Mouse (Mus musculus) frontal cortex, postnatal 25 days (tissue): ENCODE data around the gene Hist1h4b.
A peak's percentile ranks its signal among the peaks of the same experiment; 100 is the strongest.
"Not testable (repeated sequence)": the region's sequence is repeated elsewhere in the genome, so short reads cannot be mapped to it uniquely, and the experiment has no call there.

ENCODE experiments used
- DNase-seq, 2 experiments: peaks; one replicate each; pipeline ENCODE4 v3.0.0; 2022; ENCODE audit warnings: low spot score in 2 of 2

The Hist1h4b gene

DNA sequence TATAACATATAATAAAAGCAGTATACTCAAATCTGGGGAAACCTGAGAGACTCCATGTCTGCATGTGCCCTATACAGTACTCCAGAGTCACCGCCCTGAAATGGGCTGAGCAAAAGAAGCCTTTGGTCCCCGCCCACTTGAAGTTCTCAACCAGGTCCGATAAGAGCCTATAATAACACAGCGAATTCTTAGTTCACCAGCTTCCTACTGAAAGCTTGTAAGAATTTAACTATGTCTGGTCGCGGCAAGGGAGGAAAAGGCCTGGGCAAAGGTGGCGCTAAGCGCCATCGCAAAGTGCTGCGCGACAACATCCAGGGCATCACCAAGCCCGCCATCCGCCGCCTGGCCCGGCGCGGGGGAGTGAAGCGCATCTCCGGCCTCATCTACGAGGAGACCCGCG is at the start of gene Hist1h4b:
Gene Hist1h4b, plus strand, starts transcription at position 224 of the 400 bp plus-strand sequence.
- peak; percentile 75 to 83 for DNase-seq

- no peak for DNase-seq
Observed at GRCm38 (mm10) chr13:23708041-23708440, 48.8 kb upstream of the Hist1h4b start.

GRCm38 (mm10) chr13:23708654-23709053 is 48.2 kb upstream of the Hist1h4b start:
- DNase-seq, result no peak

GRCm38 (mm10) chr13:23709714-23710373 is 47.0 kb upstream of the Hist1h4b start:
- no peak for DNase-seq

GRCm38 (mm10) chr13:23710374-23711089 is 46.3 kb upstream of the Hist1h4b start, which contains the start of gene Hfe:
Gene Hfe (minus strand): TSS chr13:23710854.
- no peak for DNase-seq

- DNase-seq, result no peak
Observed at GRCm38 (mm10) chr13:23716261-23717042, 40.4 kb upstream of the Hist1h4b start.

DNA sequence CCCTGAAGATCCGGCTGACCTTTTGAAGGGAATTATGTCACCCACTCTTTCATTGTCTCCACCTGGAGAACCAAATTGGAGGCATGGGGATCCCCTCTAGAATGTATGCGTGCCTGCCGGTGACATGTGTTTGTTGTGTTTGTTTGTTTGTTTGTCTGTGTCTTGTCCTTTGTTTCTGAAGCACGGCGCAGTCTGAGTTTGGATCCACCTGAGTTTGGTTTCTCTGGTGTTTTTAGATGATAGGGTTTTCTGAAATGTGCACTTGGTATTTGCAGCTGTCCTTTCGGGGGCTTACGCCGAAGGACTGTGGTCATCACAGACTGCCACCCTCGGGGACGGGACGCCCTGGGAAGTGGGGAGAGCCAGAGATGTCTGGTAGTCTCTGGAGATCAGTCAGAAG is 39.6 kb upstream of the Hist1h4b start:
- DNase-seq, result no peak

GRCm38 (mm10) chr13:23717593-23718245 is 39.1 kb upstream of the Hist1h4b start:
- DNase-seq, result not testable (repeated sequence)

DNA sequence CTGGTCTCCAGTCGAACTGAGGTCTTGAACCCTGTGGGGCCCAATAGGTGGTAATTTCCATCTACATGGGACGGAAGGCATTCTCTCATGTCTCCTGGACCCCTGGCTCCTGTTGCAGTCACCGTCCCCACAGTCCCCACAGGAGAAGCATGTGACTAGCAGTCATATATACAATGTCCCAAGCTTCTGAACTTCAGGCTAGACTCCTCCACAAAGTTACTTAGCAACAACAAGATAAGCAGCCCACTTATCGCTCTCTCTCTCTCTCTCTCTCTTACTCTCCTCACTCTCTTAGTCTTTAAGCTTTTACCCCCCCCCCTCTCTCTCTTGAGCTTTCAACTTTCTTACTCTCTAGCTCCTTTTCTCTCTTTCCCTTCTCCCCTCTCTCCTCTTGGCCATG is 32.6 kb upstream of the Hist1h4b start:
- DNase-seq, result no peak

DNA sequence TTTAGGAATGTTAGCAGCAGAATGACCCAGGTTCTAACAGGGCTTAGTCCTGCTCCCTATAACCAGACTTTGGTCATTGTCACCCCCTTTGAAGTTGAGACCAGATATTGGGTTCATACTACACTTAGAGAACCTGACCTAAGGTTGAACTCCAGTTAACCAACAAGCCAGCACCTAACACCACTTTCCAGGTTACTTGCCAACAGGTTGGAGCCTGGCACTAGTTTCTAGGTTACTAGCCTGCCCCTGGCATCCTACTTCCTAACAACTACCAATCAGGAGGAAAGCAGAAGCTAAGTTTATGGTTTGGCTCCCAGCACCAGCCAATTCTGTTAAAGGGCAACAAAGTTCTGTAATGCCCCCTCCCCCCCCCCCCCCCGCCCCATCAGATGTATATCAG is 31.6 kb upstream of the Hist1h4b start:
- no peak for DNase-seq

DNA sequence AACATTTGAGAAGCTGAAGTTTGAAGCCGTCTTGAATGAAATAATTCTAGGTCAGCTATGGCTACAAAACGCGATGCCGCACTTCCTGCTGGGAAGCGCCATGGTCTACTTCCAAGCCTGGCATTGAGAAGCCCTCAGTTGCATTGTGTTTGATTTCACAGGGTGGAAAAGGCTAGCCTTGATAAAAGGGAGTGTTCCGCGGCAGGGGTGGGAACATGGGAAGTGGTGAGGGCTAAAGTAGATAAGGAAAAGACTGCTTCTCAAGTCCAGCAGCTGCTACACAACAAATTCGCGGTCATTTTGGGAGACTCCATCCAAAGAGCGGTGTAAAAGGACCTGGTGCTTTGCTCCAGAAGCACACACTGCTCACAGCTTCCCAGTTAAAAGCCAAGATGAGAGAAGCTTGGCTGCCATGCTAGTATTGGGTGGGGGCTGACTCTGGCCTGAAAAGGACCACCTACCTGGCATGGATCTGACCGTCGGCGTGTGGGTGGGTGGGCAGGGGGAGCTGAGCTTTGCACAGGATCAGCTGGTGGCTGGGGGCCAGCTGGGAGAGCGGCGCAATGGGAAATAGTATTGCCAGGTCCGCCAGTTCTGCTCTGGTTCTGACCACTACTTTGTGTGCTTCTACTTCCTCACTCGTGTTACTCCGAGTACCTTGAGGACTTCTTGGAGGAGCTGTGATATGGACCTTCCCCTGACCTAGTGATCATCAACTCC is 28.2 kb upstream of the Hist1h4b start:
- no peak for DNase-seq

- DNase-seq, result no peak
Observed at GRCm38 (mm10) chr13:23729192-23729525, 27.7 kb upstream of the Hist1h4b start.

GRCm38 (mm10) chr13:23729706-23730105 is 27.1 kb upstream of the Hist1h4b start:
- no peak for DNase-seq

DNA sequence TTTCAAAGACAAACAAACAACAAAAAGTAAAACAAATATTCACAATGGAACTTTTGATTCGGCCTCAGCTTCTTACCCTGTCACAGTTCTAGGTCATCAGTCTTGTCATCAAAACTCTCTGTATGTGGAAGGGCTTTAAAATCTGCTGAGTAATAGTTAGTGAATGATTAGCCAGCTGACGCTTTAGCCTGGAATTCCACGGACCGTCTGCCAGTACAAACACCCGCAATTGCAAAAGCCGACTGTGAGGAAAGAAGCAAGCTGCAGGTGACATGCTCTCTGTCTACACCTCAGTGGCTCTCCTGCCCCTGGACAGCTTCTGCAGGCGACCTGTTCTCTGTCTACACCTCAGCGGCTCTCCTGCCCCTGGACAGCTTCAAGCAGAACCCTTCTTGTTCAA is 26.3 kb upstream of the Hist1h4b start:
- no peak for DNase-seq

- no peak for DNase-seq
Observed at GRCm38 (mm10) chr13:23732156-23732804, 24.5 kb upstream of the Hist1h4b start.

GRCm38 (mm10) chr13:23737091-23737490 is 19.7 kb upstream of the Hist1h4b start:
- no peak for DNase-seq

DNA sequence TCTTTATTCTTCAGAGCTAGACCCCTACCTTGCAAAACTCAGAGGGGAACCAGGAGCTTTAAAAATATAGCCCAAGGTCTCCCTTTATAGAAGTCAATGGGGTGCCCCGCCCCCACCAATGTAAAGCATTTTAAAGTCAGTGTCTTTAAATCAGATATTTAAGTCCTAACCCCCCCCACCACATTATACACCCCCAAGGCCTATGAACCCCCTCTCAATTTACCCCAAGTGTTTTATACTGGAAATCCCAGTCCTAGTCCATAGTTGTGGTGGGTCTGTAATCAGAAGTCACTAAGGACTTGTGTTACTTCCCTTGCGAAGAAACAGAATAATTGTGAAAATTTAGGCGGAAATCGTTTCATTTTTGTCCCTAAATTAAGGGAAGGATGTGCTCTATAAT is 18.8 kb upstream of the Hist1h4b start:
- no peak for DNase-seq

- DNase-seq, result peak; percentile 83 to 85
Observed at GRCm38 (mm10) chr13:23738677-23739068, 18.1 kb upstream of the Hist1h4b start, which contains the start of gene Hist1h1c. Gene Hist1h1c (plus strand): TSS chr13:23738808.

- DNase-seq, result peak; percentile 80 to 89
Observed at GRCm38 (mm10) chr13:23739069-23739921, 17.5 kb upstream of the Hist1h4b start.

DNA sequence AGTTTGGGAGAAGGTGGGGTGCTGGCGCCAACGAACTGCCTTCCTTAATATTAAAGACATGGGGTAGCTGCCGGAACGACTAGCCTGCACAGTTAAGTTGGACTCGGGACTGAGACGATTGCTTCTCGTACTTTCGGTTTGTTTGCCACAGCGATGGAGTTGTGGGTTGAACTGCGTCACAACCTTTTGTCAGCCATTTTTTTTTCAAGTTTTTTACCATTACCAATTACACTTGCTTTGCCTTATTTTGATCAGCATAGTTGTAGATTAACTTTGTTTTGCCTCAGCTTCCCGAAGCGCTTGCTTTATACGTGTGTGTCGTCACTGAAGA is 16.9 kb upstream of the Hist1h4b start:
- DNase-seq, result no peak
